Mouse (Mus musculus) left cerebral cortex, postnatal 10 days (tissue): ENCODE results near the gene 5730522E02Rik. TPM values are rescaled to one million over a fixed set of nuclear protein-coding genes. Genes with fewer than 3 reads are reported as not detected.

Source experiments
- DNase-seq, 2 experiments: peaks; one replicate each; pipeline ENCODE4 v3.0.0; 2021 to 2022; ENCODE audit warnings: low spot score in 2 of 2, mixed read lengths in 1 of 2; ENCODE audit errors: extremely low spot score in 1 of 2
- intact Hi-C: fragments of 180-260 bp; cut with DNase I; formaldehyde crosslinking; loops from one replicate; pipeline ENCODE4 v1.15.1; 2025
- total RNA-seq, 2 experiments: library from RNA; stranded (reverse); gene quantifications; 2 replicates each; pipeline ENCODE4 v1.2.3; 2021

The 5730522E02Rik gene
- total RNA-seq, 2 experiments from 2014 or later, result 16.2 to 21.0 TPM

DNA sequence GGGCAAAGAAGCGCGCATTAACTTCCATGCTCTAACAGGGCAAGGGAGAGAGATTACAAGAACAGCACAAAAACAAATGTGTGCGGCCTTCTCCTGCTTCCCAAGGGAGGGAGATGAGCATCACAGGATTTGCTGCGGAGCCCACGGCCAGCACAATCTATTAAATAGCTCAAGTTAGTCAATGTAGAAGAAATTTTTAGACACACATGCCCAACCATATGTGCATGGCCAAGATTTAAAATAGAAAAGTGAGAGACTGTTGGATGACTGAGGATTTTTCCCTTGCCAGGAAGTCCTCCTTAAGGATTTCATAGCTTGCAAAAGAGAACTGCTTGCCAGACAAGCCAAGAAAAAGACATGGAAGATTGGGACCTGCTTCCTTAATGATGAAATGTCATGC, 473.3 kb downstream of the 5730522E02Rik start:
- peak in 1 of 2 experiments; percentile 52 for DNase-seq
- intact Hi-C loops, result no loop called here

DNA sequence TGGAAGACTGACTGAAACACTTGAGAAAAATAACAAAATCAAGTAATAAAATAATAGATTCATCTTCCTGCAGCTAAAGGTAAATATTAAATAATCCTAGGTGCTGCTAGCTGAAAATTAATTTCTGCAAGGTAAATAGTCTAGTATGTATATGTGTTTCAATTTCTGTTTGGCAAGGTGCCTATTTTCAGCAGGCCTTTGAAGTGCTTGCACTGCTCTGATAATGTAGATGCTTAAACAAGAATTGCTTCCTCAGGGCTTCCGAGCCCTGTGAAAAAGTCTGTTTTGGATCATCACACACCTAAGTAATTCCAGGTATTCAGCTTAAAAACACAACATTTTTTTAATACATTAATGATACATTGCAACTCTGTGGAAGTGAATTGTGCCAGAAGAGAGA, 481.1 kb downstream of the 5730522E02Rik start:
- intact Hi-C loops, result no loop called here
- DNase-seq, result no peak

DNA sequence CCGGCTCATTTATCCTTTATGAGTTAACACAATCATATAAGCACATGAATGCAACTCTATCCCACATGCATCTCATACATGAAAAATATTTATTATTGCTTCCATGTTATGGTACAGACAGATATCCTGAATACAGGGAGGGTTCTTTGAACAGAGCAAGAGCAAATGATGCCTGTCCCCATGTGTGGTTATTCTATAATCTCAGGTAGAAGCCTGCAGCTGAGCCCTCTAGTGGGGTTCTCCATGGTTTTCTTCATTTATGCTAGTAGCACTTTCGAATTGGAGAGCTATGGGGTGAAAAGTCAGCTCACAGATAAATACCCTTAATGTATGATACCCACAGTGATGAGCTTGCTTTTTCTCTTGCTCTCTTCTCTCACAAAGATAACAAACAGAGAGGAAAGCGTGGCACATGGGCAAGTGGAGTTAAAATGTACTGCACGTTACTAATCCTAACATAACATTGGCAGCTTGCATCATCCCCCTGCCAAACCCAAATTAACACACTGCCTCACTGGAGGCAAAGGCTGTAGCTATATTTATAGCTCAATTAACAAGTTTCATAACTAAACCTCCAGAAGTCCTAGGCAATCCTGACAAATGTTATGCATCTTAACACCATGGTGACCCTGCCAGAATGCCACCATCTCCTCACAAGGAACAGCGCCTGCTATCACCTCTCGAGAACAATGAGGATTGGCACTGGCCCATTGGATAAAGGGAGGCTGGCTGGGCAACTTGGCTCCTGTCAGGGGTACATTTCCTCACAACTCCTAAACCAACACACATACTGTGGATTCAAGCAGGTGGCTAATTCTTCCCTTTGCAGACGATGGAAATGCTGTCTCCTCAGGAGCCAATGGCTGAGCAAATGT, 494.9 kb downstream of the 5730522E02Rik start:
- intact Hi-C loops, result no loop called here
- peak; percentile 22 to 59 for DNase-seq

DNA sequence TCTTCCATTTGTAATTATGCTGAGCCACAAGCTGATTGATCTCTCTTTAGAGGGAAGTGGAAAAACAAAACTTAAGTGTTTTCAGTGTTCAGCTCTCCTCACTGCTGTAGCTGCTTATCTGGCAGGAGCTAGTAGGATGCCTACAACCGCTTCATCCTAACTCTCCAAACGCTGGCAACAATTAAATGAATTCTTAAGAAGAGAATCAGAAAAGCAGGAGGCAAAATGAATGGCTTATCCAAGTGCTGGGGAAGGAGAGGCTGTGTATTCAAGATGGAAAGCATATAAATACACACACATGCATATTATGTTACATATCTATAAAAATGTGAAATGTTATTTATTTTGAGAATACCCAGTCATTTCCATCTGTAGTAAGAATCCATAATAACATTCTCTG, 500.0 kb downstream of the 5730522E02Rik start:
- no peak for DNase-seq
- intact Hi-C loops, result no loop called here

DNA sequence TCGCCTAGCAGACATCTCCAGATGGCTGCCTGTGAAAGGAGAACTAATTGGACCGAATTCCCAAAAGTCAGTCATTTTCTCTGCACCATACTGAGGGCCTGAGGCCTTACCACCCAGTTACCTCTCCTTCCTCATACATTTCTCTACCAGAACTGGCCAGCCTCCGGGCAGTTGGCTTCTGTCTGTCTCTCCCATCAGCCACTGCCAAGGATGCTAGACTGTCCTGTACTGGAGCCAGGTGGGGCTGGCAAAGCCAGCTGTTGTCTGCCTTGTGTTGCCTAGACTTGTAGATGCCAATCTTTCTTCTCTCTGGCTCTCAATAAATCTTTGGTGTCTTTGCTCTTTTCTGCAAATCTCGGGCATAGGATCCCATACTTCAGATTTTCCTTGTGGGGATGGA, 500.7 kb downstream of the 5730522E02Rik start:
- no peak for DNase-seq
- intact Hi-C loops, result no loop called here

DNA sequence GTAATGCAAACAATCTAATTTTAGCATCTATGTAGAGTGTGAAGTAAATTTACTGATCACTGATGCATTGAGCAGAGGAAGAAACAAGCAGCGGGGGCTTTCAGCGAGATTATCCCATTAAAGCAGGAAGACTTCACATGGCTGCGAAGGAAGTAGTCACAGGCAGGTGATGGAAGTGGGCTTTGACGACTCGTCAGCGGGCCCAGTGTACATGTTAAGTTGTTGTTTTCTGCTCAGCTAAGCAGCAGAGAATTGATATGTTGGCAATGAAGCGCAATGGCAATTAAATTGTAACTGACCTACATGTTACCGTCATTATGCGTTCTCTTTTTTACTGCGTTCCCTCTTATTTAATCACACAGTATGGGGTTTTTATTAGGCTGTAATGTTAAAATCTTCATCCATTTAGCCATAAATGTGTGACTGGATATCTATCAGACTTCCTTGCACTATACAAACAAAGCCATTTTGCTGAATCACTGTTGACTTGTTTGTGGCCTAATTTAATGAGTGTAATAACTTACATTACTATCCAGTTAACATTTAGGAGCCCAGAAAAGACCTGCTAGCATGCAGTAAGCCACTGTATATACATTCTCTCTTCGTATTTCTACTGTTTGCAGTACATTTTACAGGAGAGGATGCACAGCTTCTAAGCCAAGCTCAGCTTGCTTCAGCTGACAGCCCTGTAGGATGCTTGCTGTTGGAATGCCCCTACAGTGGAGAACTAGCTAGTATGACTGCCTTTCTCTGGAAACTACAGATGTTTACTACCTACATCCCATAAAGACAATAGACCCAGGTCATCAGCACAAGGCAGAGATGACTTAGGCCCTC, 506.0 kb downstream of the 5730522E02Rik start:
- DNase-seq, result no peak
- intact Hi-C loops, result no loop called here

DNA sequence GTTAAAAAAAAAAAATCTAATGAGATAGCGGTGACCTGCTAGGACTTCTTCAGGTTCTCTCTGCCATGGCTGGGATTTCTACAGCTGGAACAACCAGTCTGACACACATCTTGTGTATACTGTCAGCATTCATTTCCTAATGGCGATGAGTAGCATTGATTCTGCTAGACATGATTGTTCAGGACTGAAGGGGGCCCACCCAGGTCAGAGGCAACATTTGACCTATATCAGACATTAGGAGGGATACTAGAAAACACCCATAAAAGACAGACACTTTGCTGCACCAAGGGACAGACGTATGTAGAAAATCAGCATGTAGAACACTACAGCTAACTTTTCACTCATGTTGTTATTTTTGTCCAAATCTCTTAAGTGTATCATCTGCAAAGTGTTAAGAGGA, 507.8 kb downstream of the 5730522E02Rik start:
- DNase-seq, result no peak
- intact Hi-C loops, result no loop called here

DNA sequence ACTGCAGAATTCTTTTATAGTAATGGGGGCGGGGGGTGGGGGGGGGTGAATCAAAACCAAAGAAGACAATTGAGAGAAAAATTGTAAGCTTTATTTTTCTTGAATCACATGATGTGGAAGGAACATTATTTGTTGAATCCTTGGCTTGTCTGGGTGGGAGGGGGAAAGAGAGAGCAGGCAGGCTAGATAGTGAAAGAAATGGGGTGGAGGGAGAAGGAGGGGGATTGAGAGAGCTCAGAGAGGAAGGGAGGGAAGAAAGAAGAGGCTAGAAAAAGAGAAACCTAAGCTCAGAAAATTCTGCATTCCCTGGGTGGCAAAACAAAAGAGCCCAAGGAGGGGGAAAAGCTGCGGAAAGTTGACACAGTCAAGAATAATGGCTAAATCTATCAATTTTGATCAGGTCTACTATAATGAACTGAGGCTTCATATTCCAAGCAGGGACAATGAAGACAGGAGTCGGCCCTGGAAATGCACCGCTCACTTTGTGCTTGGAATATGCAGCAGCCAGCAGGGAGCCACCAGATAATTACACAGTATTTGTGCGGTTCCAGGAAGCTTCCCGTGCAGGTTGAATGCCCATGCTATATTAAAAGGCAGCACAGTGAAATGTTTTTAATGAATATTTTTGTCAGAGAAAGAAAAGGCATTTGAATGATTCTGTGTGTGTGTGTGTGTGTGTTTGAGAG, 512.9 kb downstream of the 5730522E02Rik start:
- no peak for DNase-seq
- intact Hi-C loops, result no loop called here

DNA sequence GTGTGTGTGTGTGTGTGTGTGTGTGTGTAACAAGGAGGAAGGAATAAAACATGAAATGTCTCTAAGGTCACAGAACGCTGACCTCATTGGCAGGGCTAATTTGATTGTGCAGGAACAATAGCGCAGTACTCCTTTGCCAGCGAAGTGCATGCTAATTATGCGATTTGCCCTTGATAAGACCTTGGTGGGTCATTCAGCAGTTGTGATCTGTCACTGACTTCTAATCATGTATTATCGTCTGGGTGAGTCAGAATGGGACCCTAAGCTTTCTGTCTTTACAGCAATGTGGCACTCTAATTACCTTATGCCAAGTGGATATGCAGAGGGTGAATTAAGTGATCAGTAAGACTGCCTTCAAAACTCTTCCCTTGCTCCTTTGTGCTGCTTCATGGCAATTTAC, 514.4 kb downstream of the 5730522E02Rik start:
- no peak for DNase-seq
- intact Hi-C loops, result no loop called here

DNA sequence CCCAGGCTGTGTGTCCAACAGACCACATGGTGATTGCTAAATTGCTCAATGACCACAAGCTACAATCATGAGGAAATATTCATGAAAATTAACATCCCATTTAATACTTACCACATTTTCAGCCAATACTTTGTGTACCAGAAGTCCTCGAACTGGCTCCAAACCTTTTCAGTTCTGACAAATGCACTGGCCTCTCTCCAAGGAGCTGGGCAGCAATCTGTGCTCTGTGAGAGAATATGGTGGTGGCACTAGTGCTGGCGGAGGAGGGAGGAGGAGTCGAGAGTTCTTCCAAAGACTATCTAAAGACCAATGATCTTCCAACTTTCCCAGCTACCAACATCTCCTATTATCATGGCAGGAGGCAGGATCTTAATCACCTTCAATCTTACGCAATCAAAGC, 525.8 kb downstream of the 5730522E02Rik start:
- intact Hi-C loops, result no loop called here
- peak in 1 of 2 experiments; percentile 20 for DNase-seq

DNA sequence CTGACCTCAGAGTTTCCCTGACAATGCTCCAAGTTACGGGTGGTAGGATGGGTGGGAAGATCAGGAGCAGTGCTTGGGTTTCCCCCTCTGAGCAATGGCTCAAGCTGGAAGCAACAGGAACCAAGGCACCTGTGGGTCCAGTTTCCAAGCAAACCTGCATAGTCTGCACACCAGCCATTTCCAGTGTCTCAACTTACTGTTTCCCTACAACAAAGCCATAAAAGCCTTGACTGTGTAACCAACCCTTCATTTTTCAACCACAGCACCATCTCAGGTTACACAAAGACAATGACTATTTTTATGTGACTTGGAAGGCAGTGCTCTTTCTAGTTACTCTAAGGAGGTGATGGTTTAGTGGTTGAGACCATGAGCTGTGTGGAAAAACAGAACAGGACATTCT, 530.7 kb downstream of the 5730522E02Rik start:
- no peak for DNase-seq
- intact Hi-C loops, result no loop called here

DNA sequence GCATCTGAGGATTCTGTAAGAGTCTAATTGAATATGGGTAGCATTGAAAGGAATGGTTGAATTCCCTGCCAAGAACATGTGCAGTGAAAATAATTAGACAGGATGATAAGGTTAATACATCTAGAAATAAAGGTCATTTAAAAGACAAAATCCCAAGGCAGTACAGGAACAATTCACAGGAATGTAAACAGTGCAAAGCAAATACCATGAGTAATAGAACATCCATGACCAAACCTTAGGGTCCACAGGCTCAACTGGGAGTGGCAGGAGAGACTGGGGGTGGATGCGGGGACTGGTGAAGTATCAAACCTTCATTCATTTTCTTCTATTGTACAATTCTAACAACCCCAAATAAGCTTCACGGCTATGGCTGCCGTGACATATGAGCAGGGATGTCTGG, 536.4 kb downstream of the 5730522E02Rik start:
- DNase-seq, result no peak
- intact Hi-C loops, result no loop called here

DNA sequence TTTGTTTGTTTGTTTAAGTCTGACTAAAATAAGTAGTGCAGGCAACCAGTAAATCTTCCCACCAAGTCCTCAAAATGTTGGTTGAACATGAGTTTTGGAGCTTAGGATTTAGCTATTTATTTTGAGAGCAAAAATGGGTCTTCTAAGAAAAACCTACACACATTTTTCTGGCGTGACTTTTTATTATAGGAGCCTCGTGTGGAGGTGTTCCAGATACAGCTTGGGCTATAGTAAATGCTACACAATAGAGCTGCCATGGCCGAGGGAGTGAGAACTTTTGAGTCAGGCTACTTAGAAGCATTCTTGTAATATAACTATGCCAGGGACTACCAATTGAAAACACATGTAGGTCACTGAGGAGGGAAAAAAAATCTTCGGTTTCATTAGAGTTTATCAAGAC, 540.5 kb downstream of the 5730522E02Rik start:
- intact Hi-C loops, result no loop called here
- DNase-seq, result no peak

DNA sequence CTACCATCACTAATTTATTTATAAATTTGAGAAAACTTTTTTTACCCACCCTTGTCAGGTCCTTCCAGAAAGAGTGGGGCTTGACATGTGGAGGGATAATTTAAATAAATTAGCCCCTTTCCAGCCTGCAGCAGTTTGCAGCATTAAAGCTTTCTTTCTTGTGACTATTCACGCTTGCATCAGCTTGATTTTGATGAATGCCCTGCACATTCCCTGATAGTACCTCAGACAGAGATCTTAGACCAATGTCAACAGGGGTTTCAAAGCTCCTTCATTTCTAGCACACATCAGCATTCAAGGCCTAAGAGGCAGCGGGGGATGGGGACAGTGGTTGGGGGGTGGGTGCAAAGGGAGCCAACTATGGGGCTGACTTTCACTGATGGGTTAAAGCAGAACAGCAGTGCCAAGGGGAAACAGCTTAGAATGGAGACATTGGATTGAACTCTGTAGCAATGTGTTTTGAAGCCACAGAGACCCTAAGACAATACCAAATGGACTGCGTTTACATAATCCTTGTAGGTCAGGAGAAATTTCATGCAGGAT, 545.9 kb downstream of the 5730522E02Rik start:
- intact Hi-C loops, result no loop called here
- DNase-seq, result no peak

DNA sequence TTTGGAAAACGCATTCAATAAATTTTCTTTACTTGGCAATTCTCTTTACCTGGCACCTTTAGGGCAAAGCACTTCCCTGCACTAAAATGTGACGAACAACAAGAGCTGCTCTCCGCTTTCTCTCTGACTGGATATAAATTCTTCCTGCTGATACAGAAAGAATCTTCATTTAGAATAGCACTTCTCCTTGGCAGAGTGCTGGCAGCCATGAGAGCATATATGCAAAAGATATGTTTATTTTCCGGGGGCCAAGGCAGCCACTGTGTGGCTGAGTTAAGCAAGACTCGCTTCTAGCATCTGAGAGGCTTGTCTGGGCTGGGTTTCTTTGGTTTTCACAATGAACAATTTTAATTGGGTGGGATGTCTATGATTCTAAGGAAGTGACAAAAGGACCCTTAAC, 564.3 kb downstream of the 5730522E02Rik start:
- DNase-seq, result no peak
- intact Hi-C loops, result no loop called here

DNA sequence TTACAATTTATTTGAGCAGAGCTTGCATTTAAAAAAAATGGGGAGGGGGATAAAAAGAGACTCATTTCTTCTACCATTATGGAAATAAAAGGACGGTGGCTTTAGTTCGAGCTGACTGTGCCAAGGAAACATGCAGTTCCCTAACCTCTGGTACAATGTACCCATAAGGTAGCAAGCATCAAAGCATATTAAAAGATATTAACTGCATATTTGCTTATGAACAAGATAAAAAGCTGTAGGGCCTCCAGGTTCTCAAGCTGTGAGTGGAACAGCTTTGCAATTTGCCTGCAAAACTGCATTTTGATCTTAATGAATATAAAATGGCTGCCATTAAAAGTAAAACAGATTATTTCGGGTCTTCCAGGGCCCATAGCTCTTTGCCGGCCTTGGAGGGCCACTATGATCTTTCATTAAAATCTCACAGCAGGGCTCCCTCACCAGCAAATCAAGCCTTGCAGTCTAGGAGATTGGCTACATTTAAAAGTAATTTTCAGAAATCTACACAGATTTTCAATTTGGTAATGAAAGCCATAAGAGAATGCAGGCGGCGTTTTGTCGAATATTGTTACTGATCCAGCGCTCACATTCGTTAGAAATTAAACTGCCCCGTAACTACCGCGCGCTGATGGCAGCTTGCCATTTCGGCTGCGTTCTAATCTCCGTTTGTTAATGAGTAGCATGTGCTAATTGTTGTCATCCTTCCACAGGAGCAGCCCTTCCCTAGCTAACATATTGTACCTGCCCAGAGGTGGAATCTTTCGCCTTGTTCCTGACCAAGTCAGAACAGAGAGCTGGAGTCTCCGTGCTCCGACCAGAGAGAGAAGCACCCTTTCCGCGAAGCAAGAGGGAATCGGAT, 565.6 kb downstream of the 5730522E02Rik start:
- intact Hi-C loops, result no loop called here
- peak; percentile 7 to 25 for DNase-seq

DNA sequence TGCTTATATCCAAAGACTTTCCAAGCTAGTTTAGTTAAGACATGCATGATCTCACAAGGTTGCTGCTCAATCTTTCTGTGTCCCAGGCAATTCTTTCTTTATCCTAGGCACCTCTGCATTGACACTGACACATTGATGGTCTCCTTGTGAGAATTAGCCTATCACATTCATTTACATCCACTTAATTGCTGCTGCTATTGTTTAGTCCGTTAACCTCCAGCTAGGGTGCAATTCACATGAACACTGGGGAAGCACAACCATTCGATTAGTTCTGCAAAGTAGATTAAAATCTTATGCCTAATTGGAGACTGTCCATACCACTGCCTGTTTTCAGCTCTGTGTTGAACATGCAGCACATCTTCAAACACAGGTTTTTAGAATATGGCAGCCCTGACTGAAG, 603.7 kb downstream of the 5730522E02Rik start:
- intact Hi-C loops, result no loop called here
- DNase-seq, result no peak

DNA sequence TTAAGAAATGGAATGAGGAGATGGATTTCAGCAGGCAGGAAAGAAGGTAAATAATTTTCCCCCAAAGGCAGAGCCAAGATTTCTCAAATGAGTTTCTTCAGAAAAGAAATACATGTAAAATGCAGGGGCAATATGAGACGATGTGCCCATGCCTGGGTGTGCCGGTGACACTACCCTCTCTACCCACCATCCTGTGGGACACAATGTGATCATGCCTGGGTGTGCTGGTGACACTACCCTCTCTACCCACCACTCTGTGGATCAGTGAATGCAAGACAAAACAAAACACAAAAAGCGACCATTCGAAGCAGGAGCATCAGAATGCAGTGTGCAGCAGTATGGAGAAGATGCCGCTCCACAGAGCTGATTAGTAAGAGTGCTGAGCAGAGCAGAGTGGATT, 610.5 kb downstream of the 5730522E02Rik start:
- intact Hi-C loops, result no loop called here
- no peak for DNase-seq
